Mouse (Mus musculus) brain, embryonic 14.5 days (tissue): ENCODE measurements around the gene Sema4c.

ENCODE experiments used
- CTCF ChIP-seq: fragments of 200-500 bp; IDR thresholded peaks from 2 replicates; pipeline ENCODE4 v1.5.1; 2012; ENCODE audit warnings: inconsistent platforms, mild to moderate bottlenecking, moderate library complexity, borderline replicate concordance; ENCODE audit not compliant: insufficient read depth, insufficient read length; ENCODE audit errors: extremely low read depth
- POLR2A ChIP-seq: fragments of 200-500 bp; IDR thresholded peaks from 2 replicates; pipeline ENCODE4 v1.6.1; 2012; ENCODE audit warnings: mild to moderate bottlenecking, inconsistent platforms, borderline replicate concordance; ENCODE audit not compliant: poor library complexity, insufficient read depth, insufficient read length, severe bottlenecking; ENCODE audit errors: extremely low read depth

DNA sequence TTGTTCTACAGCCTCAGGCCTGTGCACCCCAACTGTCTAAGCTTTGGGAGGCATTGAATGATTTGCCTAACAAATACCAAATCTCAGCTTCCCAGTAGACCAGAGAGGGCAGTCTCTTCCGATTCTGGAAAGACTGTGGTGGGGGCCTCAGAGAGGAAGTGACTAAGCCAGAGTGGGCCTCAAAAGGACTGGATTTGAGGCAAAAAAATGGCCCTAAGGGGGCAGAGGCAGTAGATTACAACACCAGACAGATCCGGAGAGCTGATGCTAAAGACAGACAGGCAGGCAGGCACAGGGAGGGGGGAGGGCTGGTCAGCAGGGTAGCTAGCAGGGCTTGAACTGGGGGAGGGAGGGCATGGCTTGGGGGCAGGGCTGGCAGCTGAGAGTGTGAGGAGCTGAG lies 8.3 kb upstream of the Sema4c start:
- TF ChIP-seq POLR2A (no peak), CTCF (no peak)
